Mouse (Mus musculus): ENCODE measurements at regions not wholly inside any gene's neighbourhood (a gene's known extent, or its start where the extent isn't known, plus 50 kb on each side); places are given as distances from the start of the nearest gene placed in this dataset.

GRCm38 (mm10) chr2:117941517-117942096 is 170.1 kb upstream of the Thbs1 start:
- no peak for ATAC-seq (ENCODE audit: low FRiP score, low TSS enrichment)
- 49% methylated on average over 6 of the region's 6 CpGs for WGBS

GRCm38 (mm10) chr2:117943666-117944065 is 168.0 kb upstream of the Thbs1 start:
- Histone ChIP-seq H3K27me3 (ENCODE audit: control insufficient read depth, insufficient read depth, low read length) (no peaks in the 10 kb centered on the region), H3K4me1 (ENCODE audit: control insufficient read depth, insufficient read depth, low read length) (no peaks in the 10 kb centered on the region), H3K36me3 (ENCODE audit: control insufficient read depth, insufficient read depth, low read length) (no peaks in the 10 kb centered on the region), H3K9me3 (ENCODE audit: control insufficient read depth, low read length) (no peaks in the 10 kb centered on the region), H3K4me3 (replicated peaks; ENCODE audit: low read depth, low read length) (no peak overlapping the region), H3K4me2 (ENCODE audit: low read length) (no peak overlapping the region), H3K27ac (replicated peaks; ENCODE audit: low read depth, low read length) (no peak overlapping the region), H3K9ac (replicated peaks; ENCODE audit: low read length) (no peak overlapping the region)
- DNase-seq (no peak), ATAC-seq (ENCODE audit: low FRiP score, low TSS enrichment) (no peak)
- 64% methylated on average over 5 of the region's 5 CpGs for WGBS

More at GRCm38 (mm10) chr2:117941517-117942096, 170.1 kb upstream of the Thbs1 start:
- no peak overlapping the region for H3K4me3 ChIP-seq (replicated peaks; ENCODE audit: low read depth, low read length)
- H3K4me1 ChIP-seq (ENCODE audit: control insufficient read depth, insufficient read depth, low read length) = no peaks in the 10 kb centered on the region
- no peak for DNase-seq
- no peaks in the 10 kb centered on the region for H3K9me3 ChIP-seq (ENCODE audit: control insufficient read depth, low read length)
- H3K27ac ChIP-seq (replicated peaks; ENCODE audit: low read depth, low read length) = no peak overlapping the region
- no peak overlapping the region for H3K9ac ChIP-seq (replicated peaks; ENCODE audit: low read length)
- H3K27me3 ChIP-seq (ENCODE audit: control insufficient read depth, insufficient read depth, low read length) = no peaks in the 10 kb centered on the region
- no peaks in the 10 kb centered on the region for H3K36me3 ChIP-seq (ENCODE audit: control insufficient read depth, insufficient read depth, low read length)
- H3K4me2 ChIP-seq (ENCODE audit: low read length) = no peak overlapping the region

GRCm38 (mm10) chr2:117944325-117944724 is 167.4 kb upstream of the Thbs1 start:
- Histone ChIP-seq H3K36me3 (ENCODE audit: control insufficient read depth, insufficient read depth, low read length) (no peaks in the 10 kb centered on the region), H3K4me1 (ENCODE audit: control insufficient read depth, insufficient read depth, low read length) (no peaks in the 10 kb centered on the region), H3K4me2 (ENCODE audit: low read length) (no peak overlapping the region), H3K27ac (replicated peaks; ENCODE audit: low read depth, low read length) (no peak overlapping the region), H3K4me3 (replicated peaks; ENCODE audit: low read depth, low read length) (no peak overlapping the region), H3K9me3 (ENCODE audit: control insufficient read depth, low read length) (no peaks in the 10 kb centered on the region), H3K27me3 (ENCODE audit: control insufficient read depth, insufficient read depth, low read length) (no peaks in the 10 kb centered on the region), H3K9ac (replicated peaks; ENCODE audit: low read length) (no peak overlapping the region)
- no peak for DNase-seq
- ATAC-seq (ENCODE audit: low FRiP score, low TSS enrichment) = no peak
- 94% methylated on average over 1 of the region's 1 CpGs for WGBS

- ATAC-seq (ENCODE audit: low FRiP score, low TSS enrichment) (no peak), DNase-seq (no peak)
- WGBS = 96% methylated on average over 2 of the region's 2 CpGs
- Histone ChIP-seq H3K4me1 (ENCODE audit: control insufficient read depth, insufficient read depth, low read length) (no peaks in the 10 kb centered on the region), H3K9me3 (ENCODE audit: control insufficient read depth, low read length) (no peaks in the 10 kb centered on the region), H3K9ac (replicated peaks; ENCODE audit: low read length) (no peak overlapping the region), H3K4me2 (ENCODE audit: low read length) (no peak overlapping the region), H3K4me3 (replicated peaks; ENCODE audit: low read depth, low read length) (no peak overlapping the region), H3K27ac (replicated peaks; ENCODE audit: low read depth, low read length) (no peak overlapping the region), H3K27me3 (ENCODE audit: control insufficient read depth, insufficient read depth, low read length) (no peaks in the 10 kb centered on the region), H3K36me3 (ENCODE audit: control insufficient read depth, insufficient read depth, low read length) (no peaks in the 10 kb centered on the region)
Measured at GRCm38 (mm10) chr2:117944942-117945341, 166.7 kb upstream of the Thbs1 start.

GRCm38 (mm10) chr2:117950431-117951336 is 161.0 kb upstream of the Thbs1 start:
- H3K9me3 ChIP-seq (ENCODE audit: control insufficient read depth, low read length) = no peaks in the 10 kb centered on the region
- no peak overlapping the region for H3K9ac ChIP-seq (replicated peaks; ENCODE audit: low read length)
- H3K36me3 ChIP-seq (ENCODE audit: control insufficient read depth, insufficient read depth, low read length) = no peaks in the 10 kb centered on the region
- no peaks in the 10 kb centered on the region for H3K27me3 ChIP-seq (ENCODE audit: control insufficient read depth, insufficient read depth, low read length)
- no peaks in the 10 kb centered on the region for H3K4me1 ChIP-seq (ENCODE audit: control insufficient read depth, insufficient read depth, low read length)
- no peak overlapping the region for H3K4me2 ChIP-seq (ENCODE audit: low read length)
- no peak overlapping the region for H3K4me3 ChIP-seq (replicated peaks; ENCODE audit: low read depth, low read length)
- no peak for ATAC-seq (ENCODE audit: low FRiP score, low TSS enrichment)
- H3K27ac ChIP-seq (replicated peaks; ENCODE audit: low read depth, low read length) = no peak overlapping the region
- 73% methylated on average over 5 of the region's 5 CpGs for WGBS
- no peak for DNase-seq

- Histone ChIP-seq H3K27ac (replicated peaks; ENCODE audit: low read depth, low read length) (no peak overlapping the region), H3K4me3 (replicated peaks; ENCODE audit: low read depth, low read length) (no peak overlapping the region), H3K9me3 (ENCODE audit: control insufficient read depth, low read length) (no peaks in the 10 kb centered on the region), H3K4me1 (ENCODE audit: control insufficient read depth, insufficient read depth, low read length) (no peaks in the 10 kb centered on the region), H3K27me3 (ENCODE audit: control insufficient read depth, insufficient read depth, low read length) (no peaks in the 10 kb centered on the region), H3K4me2 (ENCODE audit: low read length) (no peak overlapping the region), H3K36me3 (ENCODE audit: control insufficient read depth, insufficient read depth, low read length) (no peaks in the 10 kb centered on the region), H3K9ac (replicated peaks; ENCODE audit: low read length) (no peak overlapping the region)
- WGBS = 72% methylated on average over 2 of the region's 2 CpGs
- DNase-seq = no peak
- ATAC-seq (ENCODE audit: low FRiP score, low TSS enrichment) = no peak
Measured at GRCm38 (mm10) chr2:117951337-117951718, 160.3 kb upstream of the Thbs1 start.

GRCm38 (mm10) chr2:117958737-117959136 is 152.9 kb upstream of the Thbs1 start:
- Histone ChIP-seq H3K27ac (replicated peaks; ENCODE audit: low read depth, low read length) (no peak overlapping the region), H3K9ac (replicated peaks; ENCODE audit: low read length) (no peak overlapping the region), H3K36me3 (ENCODE audit: control insufficient read depth, insufficient read depth, low read length) (no peaks in the 10 kb centered on the region), H3K4me1 (ENCODE audit: control insufficient read depth, insufficient read depth, low read length) (no peaks in the 10 kb centered on the region), H3K27me3 (ENCODE audit: control insufficient read depth, insufficient read depth, low read length) (no peaks in the 10 kb centered on the region), H3K4me3 (replicated peaks; ENCODE audit: low read depth, low read length) (no peak overlapping the region), H3K9me3 (ENCODE audit: control insufficient read depth, low read length) (no peaks in the 10 kb centered on the region), H3K4me2 (ENCODE audit: low read length) (no peak overlapping the region)
- DNase-seq = no peak
- WGBS = 91% methylated on average over 4 of the region's 4 CpGs
- ATAC-seq (ENCODE audit: low FRiP score, low TSS enrichment) = no peak

- Histone ChIP-seq H3K9ac (replicated peaks; ENCODE audit: low read length) (no peak overlapping the region), H3K36me3 (ENCODE audit: control insufficient read depth, insufficient read depth, low read length) (no peaks in the 10 kb centered on the region), H3K9me3 (ENCODE audit: control insufficient read depth, low read length) (no peaks in the 10 kb centered on the region), H3K4me3 (replicated peaks; ENCODE audit: low read depth, low read length) (no peak overlapping the region), H3K27me3 (ENCODE audit: control insufficient read depth, insufficient read depth, low read length) (no peaks in the 10 kb centered on the region), H3K4me1 (ENCODE audit: control insufficient read depth, insufficient read depth, low read length) (no peaks in the 10 kb centered on the region), H3K4me2 (ENCODE audit: low read length) (no peak overlapping the region), H3K27ac (replicated peaks; ENCODE audit: low read depth, low read length) (no peak overlapping the region)
- ATAC-seq (ENCODE audit: low FRiP score, low TSS enrichment) = no peak
- no peak for DNase-seq
Measured at GRCm38 (mm10) chr2:117959440-117959839, 152.2 kb upstream of the Thbs1 start.

GRCm38 (mm10) chr2:117962531-117962930 is 149.1 kb upstream of the Thbs1 start:
- ATAC-seq (ENCODE audit: low FRiP score, low TSS enrichment) (no peak), DNase-seq (no peak)
- H3K27ac ChIP-seq (replicated peaks; ENCODE audit: low read depth, low read length) = no peak overlapping the region
- H3K4me1 ChIP-seq (ENCODE audit: control insufficient read depth, insufficient read depth, low read length) = no peaks in the 10 kb centered on the region
- no peak overlapping the region for H3K9ac ChIP-seq (replicated peaks; ENCODE audit: low read length)
- H3K4me2 ChIP-seq (ENCODE audit: low read length) = no peak overlapping the region
- 86% methylated on average over 4 of the region's 4 CpGs for WGBS
- H3K27me3 ChIP-seq (ENCODE audit: control insufficient read depth, insufficient read depth, low read length) = no peaks in the 10 kb centered on the region
- H3K9me3 ChIP-seq (ENCODE audit: control insufficient read depth, low read length) = no peaks in the 10 kb centered on the region
- no peaks in the 10 kb centered on the region for H3K36me3 ChIP-seq (ENCODE audit: control insufficient read depth, insufficient read depth, low read length)
- H3K4me3 ChIP-seq (replicated peaks; ENCODE audit: low read depth, low read length) = no peak overlapping the region

All from midbrain, embryonic 14.5 days (tissue).